Mouse (Mus musculus) c-Kit-positive CD71-positive TER-119-positive erythroid progenitor cells, embryonic 14.5 days (primary cell): ENCODE results near the gene Mxra8.

Experiments used
- DNase-seq: peaks from one replicate; pipeline ENCODE4 v3.0.0-alpha.2; 2013; ENCODE audit warnings: low spot score

The Mxra8 gene

GRCm38 (mm10) chr4:155837404-155838010, 2.0 kb upstream of the Mxra8 start:
- no peak for DNase-seq

- DNase-seq: no peak
Measured at GRCm38 (mm10) chr4:155838187-155839153, 1.0 kb upstream of the Mxra8 start.

GRCm38 (mm10) chr4:155840076-155841002, 859 bp downstream of the Mxra8 start:
- no peak for DNase-seq

- DNase-seq: peak; percentile 52
Measured at GRCm38 (mm10) chr4:155841003-155841454, 1.5 kb downstream of the Mxra8 start.

- no peak for DNase-seq
Measured at GRCm38 (mm10) chr4:155841651-155842270, 2.3 kb downstream of the Mxra8 start.

GRCm38 (mm10) chr4:155843231-155843630, 3.8 kb downstream of the Mxra8 start:
- no peak for DNase-seq

GRCm38 (mm10) chr4:155846871-155847578, 7.5 kb downstream of the Mxra8 start, which contains the start of gene Dvl1:
Gene Dvl1 (plus strand): TSS chr4:155847402.
- DNase-seq: peak; percentile 81

GRCm38 (mm10) chr4:155847591-155848352, 8.3 kb downstream of the Mxra8 start:
- no peak for DNase-seq

GRCm38 (mm10) chr4:155848434-155849095, 9.1 kb downstream of the Mxra8 start:
- DNase-seq: no peak

GRCm38 (mm10) chr4:155849391-155849790, 9.9 kb downstream of the Mxra8 start:
- DNase-seq: no peak

- no peak for DNase-seq
Measured at GRCm38 (mm10) chr4:155849792-155850451, 10.4 kb downstream of the Mxra8 start.

GRCm38 (mm10) chr4:155851368-155851767, 11.9 kb downstream of the Mxra8 start:
- no peak for DNase-seq

GRCm38 (mm10) chr4:155851951-155852411, 12.5 kb downstream of the Mxra8 start:
- no peak for DNase-seq

- DNase-seq: no peak
Measured at GRCm38 (mm10) chr4:155853421-155853820, 13.9 kb downstream of the Mxra8 start.

- no peak for DNase-seq
Measured at GRCm38 (mm10) chr4:155854991-155855390, 15.5 kb downstream of the Mxra8 start.

- no peak for DNase-seq
Measured at GRCm38 (mm10) chr4:155856071-155856470, 16.6 kb downstream of the Mxra8 start.

GRCm38 (mm10) chr4:155856881-155857280, 17.4 kb downstream of the Mxra8 start:
- DNase-seq: no peak

GRCm38 (mm10) chr4:155859318-155859717, 19.8 kb downstream of the Mxra8 start:
- no peak for DNase-seq

- DNase-seq: no peak
Measured at GRCm38 (mm10) chr4:155861787-155862186, 22.3 kb downstream of the Mxra8 start.
